ENCODE assay signal across 26 mouse cellular contexts in the genomic region with DNA sequence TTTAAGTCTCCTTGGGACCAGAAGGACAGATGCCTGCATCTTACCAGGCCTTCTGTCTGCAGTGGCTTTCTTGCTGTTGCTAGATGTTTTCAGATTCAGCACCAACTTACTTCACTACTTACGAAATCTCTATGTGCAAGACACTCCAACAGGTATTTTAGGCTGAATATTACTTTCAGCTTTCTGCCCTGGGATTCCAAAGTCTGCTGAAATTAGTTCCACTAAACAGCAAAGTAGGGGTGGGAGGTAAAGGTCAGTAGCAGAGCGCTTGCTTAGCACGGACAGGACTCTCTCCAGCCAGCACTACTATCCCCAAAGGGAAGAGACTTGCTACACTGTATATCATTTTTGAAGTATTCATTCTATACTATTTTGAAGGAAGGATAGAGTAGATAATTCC. TPM values are rescaled to one million over a fixed set of nuclear protein-coding genes. Genes with fewer than 3 reads are reported as not detected.
DNase-seq lines count a peak whose midpoint lies in the region; ATAC-seq and TF ChIP-seq lines count a peak whose summit lies in the region.
"Had no signal": no experiment of that assay in that cellular context is flagged by ENCODE, and none has a peak within 500 bp of the region (broad histone marks: within the 10 kb centered on the region; RNA-seq: fewer than 3 reads in every experiment).

No protein-coding gene starts in this region.

- no peak for ATAC-seq in kidney, embryonic 16.5 days (ENCODE audit: low FRiP score, low TSS enrichment)
- no peak for ATAC-seq in liver, embryonic 11.5 days (replicated peaks; ENCODE audit: low FRiP score)
- ATAC-seq: CD4-positive, CD25-positive, alpha-beta regulatory T cell, adult 4 months; forebrain, embryonic 14.5 days; forebrain, postnatal 0 days had no signal

- TF ChIP-seq CTCF in liver, adult 2 months (IDR thresholded peaks at IDR 0.05; ENCODE audit: low read depth, low read length) = no peak

- H3K9me3 ChIP-seq in kidney, embryonic 16.5 days (ENCODE audit: low read length) = no peaks in the 10 kb centered on the region
- no peaks in the 10 kb centered on the region for H3K9me3 ChIP-seq in liver, embryonic 11.5 days (ENCODE audit: control insufficient read depth, low read length)
- H3K9me3 ChIP-seq: embryonic facial prominence, embryonic 12.5 days; embryonic facial prominence, embryonic 15.5 days; heart, embryonic 13.5 days had no signal

- no peak overlapping the region for H3K27ac ChIP-seq in kidney, embryonic 16.5 days (ENCODE audit: low read length)
- no peak overlapping the region for H3K27ac ChIP-seq in liver, adult 2 months (replicated peaks; ENCODE audit: insufficient read depth, low read depth, low read length)
- H3K27ac ChIP-seq in liver, embryonic 11.5 days (ENCODE audit: low read depth, low read length) = no peak overlapping the region
- H3K27ac ChIP-seq: embryonic facial prominence, embryonic 12.5 days; embryonic facial prominence, embryonic 15.5 days; gastrocnemius, adult 2 months; heart, embryonic 13.5 days; hindbrain, embryonic 14.5 days had no signal

- H3K4me2 ChIP-seq in kidney, embryonic 16.5 days (replicated peaks; ENCODE audit: low read depth, low read length) = no peak overlapping the region
- H3K4me2 ChIP-seq in liver, embryonic 11.5 days = no peak overlapping the region
- H3K4me2 ChIP-seq: embryonic facial prominence, embryonic 12.5 days; embryonic facial prominence, embryonic 15.5 days; heart, embryonic 13.5 days; hindbrain, embryonic 14.5 days had no signal

- no peak for TF ChIP-seq POLR2A in liver, adult 2 months (IDR thresholded peaks at IDR 0.05; ENCODE audit: extremely low read depth, insufficient read depth, low read length)

- peaks cover 24% of the 10 kb centered on the region for H3K36me3 ChIP-seq in kidney, embryonic 16.5 days (ENCODE audit: insufficient read depth, low read length)
- peaks cover 19% of the 10 kb centered on the region for H3K36me3 ChIP-seq in liver, adult 2 months (ENCODE audit: control insufficient read depth, insufficient read depth, low read length)
- peaks cover 19% of the 10 kb centered on the region for H3K36me3 ChIP-seq in liver, embryonic 11.5 days (ENCODE audit: control insufficient read depth, insufficient read depth, low read length)

- peaks cover 5% of the 10 kb centered on the region; the same call in 1 of the 2 replicates for H3K79me2 ChIP-seq in liver, adult 2 months (ENCODE audit: control insufficient read depth, insufficient read depth, low read length)

- no peaks in the 10 kb centered on the region for H3K4me1 ChIP-seq in kidney, embryonic 16.5 days (ENCODE audit: insufficient read depth, low read length)
- peaks cover 2% of the 10 kb centered on the region; the same call in 1 of the 2 replicates for H3K4me1 ChIP-seq in liver, adult 2 months (ENCODE audit: control insufficient read depth, insufficient read depth, low read length)
- no peaks in the 10 kb centered on the region; the same call in 1 of the 2 replicates for H3K4me1 ChIP-seq in liver, embryonic 11.5 days (replicated peaks; ENCODE audit: control insufficient read depth, insufficient read depth, low read length)
- H3K4me1 ChIP-seq: embryonic facial prominence, embryonic 12.5 days; embryonic facial prominence, embryonic 15.5 days had no signal

- DNase-seq in kidney, adult 11 months = peak; percentile 35
- peak; percentile 75 for DNase-seq in kidney, adult 9 months
- no peak for DNase-seq in kidney, postnatal 10 days
- DNase-seq in liver, adult 2 months (ENCODE audit: extremely low read depth, low read depth, low spot score) = peak; percentile 71
- DNase-seq in liver, embryonic 11.5 days (ENCODE audit: low spot score) = no peak
- peak; percentile 22 to 60 for DNase-seq in kidney, postnatal 36 days
- DNase-seq in natural killer cell, adult 2 months (ENCODE audit: low spot score in 2 of 2) = no peak
- DNase-seq: adrenal gland, adult 2 months; adrenal gland, postnatal 14 days; cerebellum, adult 11 months; cerebellum, adult 2 months; cerebellum, adult 9-11 months; cerebellum, postnatal 25 days; forebrain, postnatal 0 days; gastrocnemius, adult 2 months; gastrocnemius, postnatal 14 days; heart, adult 18-20 months; heart, postnatal 14 days; heart, postnatal 4 days had no signal

- H3K9ac ChIP-seq in kidney, embryonic 16.5 days (replicated peaks; ENCODE audit: low read length) = no peak overlapping the region
- H3K9ac ChIP-seq in liver, adult 2 months (ENCODE audit: low read depth, low read length) = no peak overlapping the region
- H3K9ac ChIP-seq in liver, embryonic 11.5 days (ENCODE audit: low read depth, low read length) = no peak overlapping the region
- H3K9ac ChIP-seq: embryonic facial prominence, embryonic 12.5 days; embryonic facial prominence, embryonic 15.5 days; forebrain, postnatal 0 days; heart, embryonic 13.5 days; hindbrain, embryonic 14.5 days had no signal

- 84% methylated on average over 3 of the region's 3 CpGs for WGBS in kidney, embryonic 16.5 days
- 31% methylated on average over 3 of the region's 3 CpGs for WGBS in liver, adult 2 months
- 88% methylated on average over 3 of the region's 3 CpGs for WGBS in liver, embryonic 11.5 days

- no peaks in the 10 kb centered on the region for H3K27me3 ChIP-seq in kidney, embryonic 16.5 days (ENCODE audit: insufficient read depth, low read length)
- no peaks in the 10 kb centered on the region for H3K27me3 ChIP-seq in liver, adult 2 months (ENCODE audit: control insufficient read depth, insufficient read depth, low read length)
- H3K27me3 ChIP-seq in liver, embryonic 11.5 days (replicated peaks; ENCODE audit: control insufficient read depth, insufficient read depth, low read length) = no peaks in the 10 kb centered on the region
- H3K27me3 ChIP-seq: embryonic facial prominence, embryonic 12.5 days; embryonic facial prominence, embryonic 15.5 days; heart, embryonic 13.5 days had no signal

- H3K4me3 ChIP-seq in kidney, embryonic 16.5 days (ENCODE audit: low read length) = no peak overlapping the region
- H3K4me3 ChIP-seq in liver, adult 2 months (ENCODE audit: insufficient read depth, low read depth, low read length) = no peak overlapping the region
- no peak overlapping the region for H3K4me3 ChIP-seq in liver, embryonic 11.5 days (ENCODE audit: low read depth, low read length)
- H3K4me3 ChIP-seq: embryonic facial prominence, embryonic 12.5 days; embryonic facial prominence, embryonic 15.5 days; gastrocnemius, adult 2 months; heart, embryonic 13.5 days had no signal

RNA-seq across cellular contexts. Expression of a gene that starts 29.5 kb away (rescaled TPM):
- 31.5 and 32.2 TPM in 2 replicates for polyA plus RNA-seq in kidney, embryonic 16.5 days (2015; fragmentation: Nextera tagmentation; extraction: Ambion mirVana)
- 26.4 and 30.9 TPM in 2 replicates for total RNA-seq in liver, adult 2 months (2014; rRNA removed)
- 14.3 and 15.9 TPM in 2 replicates for polyA plus RNA-seq in liver, adult 2 months (2012; rRNA removed)
- polyA plus RNA-seq in liver, embryonic 11.5 days (2014; fragmentation: Nextera tagmentation; extraction: Ambion mirVana) = 36.9 and 38.6 TPM in 2 replicates

Comparison
In these comparisons a context has a peak if more than half of its experiments do, and no peak if none do; other contexts are left out.
1. DNase-seq: peak in kidney, adult 11 months (single experiment), kidney, adult 9 months (single experiment), liver, adult 2 months (single experiment) and kidney, postnatal 36 days (2 of 2); none in kidney, postnatal 10 days (single experiment), liver, embryonic 11.5 days (single experiment) and natural killer cell, adult 2 months (0 of 2).